Mouse (Mus musculus): ENCODE measurements around the gene Commd1. TPM values are rescaled to one million over a fixed set of nuclear protein-coding genes. Genes with fewer than 3 reads are reported as not detected.

The Commd1 gene
- polyA plus RNA-seq (2015; fragmentation: Nextera tagmentation; extraction: Ambion mirVana): 382 and 415 TPM in 2 replicates

- Histone ChIP-seq H3K9ac (peak within 1 kb of the TSS; percentile 55), H3K4me2 (peak within 1 kb of the TSS; percentile 69), H3K4me1 (peaks cover 17% of the 10 kb centered on the region), H3K27ac (peak within 1 kb of the TSS; percentile 99), H3K36me3 (peaks cover 22% of the 10 kb centered on the region), H3K9me3 (replicated peaks) (no peaks in the 10 kb centered on the region), H3K27me3 (no peaks in the 10 kb centered on the region), H3K4me3 (replicated peaks) (peak within 1 kb of the TSS; percentile 70)
- 3% methylated on average over 42 of the region's 42 CpGs for WGBS
- ATAC-seq (replicated peaks; ENCODE audit: low FRiP score): peak; percentile 97
Measured at GRCm38 (mm10) chr11:22981984-22982757, at the start of gene Commd1, which contains the start of gene Gm28048. TSS of gene Commd1 (minus strand) at chr11:22982382. TSS of gene Gm28048 (minus strand) at chr11:22982090.

- Histone ChIP-seq H3K4me2 (no peak overlapping the region), H3K9me3 (replicated peaks) (no peaks in the 10 kb centered on the region), H3K27me3 (no peaks in the 10 kb centered on the region), H3K9ac (no peak overlapping the region), H3K36me3 (no peaks in the 10 kb centered on the region), H3K27ac (no peak overlapping the region), H3K4me1 (no peaks in the 10 kb centered on the region), H3K4me3 (replicated peaks) (no peak overlapping the region)
- no peak for ATAC-seq (replicated peaks; ENCODE audit: low FRiP score)
- 79% methylated on average over 6 of the region's 6 CpGs for WGBS
Measured at GRCm38 (mm10) chr11:23029399-23029798, 47.2 kb upstream of the Commd1 start.

DNA sequence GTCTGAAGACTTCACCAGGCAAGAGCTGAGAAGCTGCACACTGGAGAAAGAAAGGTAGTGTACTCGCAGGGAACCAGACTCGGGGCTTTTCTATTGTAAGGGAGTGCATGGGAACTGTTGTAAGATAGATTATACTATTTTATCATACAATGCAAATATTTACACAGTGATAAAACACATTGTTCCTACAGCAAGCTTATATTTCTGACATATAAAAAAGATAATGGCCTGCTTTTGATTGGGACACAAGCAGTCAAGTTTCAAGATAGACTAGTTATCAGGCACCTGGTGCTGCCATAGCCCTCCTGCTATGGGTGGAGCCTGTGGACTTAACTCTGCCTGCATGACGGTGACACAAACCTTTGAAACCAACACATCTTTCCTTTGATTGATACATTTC, 46.8 kb upstream of the Commd1 start:
- ATAC-seq (replicated peaks; ENCODE audit: low FRiP score): no peak
- H3K4me2 ChIP-seq: no peak overlapping the region
- WGBS: 79% methylated on average over 3 of the region's 3 CpGs
- H3K27me3 ChIP-seq: no peaks in the 10 kb centered on the region
- no peaks in the 10 kb centered on the region for H3K9me3 ChIP-seq (replicated peaks)
- no peaks in the 10 kb centered on the region for H3K36me3 ChIP-seq
- no peaks in the 10 kb centered on the region for H3K4me1 ChIP-seq
- no peak overlapping the region for H3K27ac ChIP-seq
- no peak overlapping the region for H3K9ac ChIP-seq
- H3K4me3 ChIP-seq (replicated peaks): no peak overlapping the region

DNA sequence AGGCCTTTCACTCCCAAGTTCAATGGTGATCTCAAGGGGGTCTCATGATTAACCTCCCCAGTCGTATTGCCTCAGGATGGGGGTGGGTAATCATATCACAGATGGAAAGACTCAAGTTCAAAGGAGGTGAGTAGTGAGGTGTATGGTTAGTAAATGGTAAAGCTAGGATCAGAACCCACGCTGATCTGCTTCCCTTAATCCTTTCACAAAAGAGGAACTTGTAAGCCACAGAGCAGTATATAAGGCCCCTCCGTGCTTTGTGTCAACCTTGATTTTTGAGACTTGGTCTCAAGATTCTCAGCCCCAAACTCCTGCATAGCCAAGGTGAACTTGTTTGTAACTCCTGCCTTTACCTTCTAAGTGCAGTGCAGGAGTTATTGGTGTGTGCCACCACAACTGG, 42.0 kb upstream of the Commd1 start:
- no peaks in the 10 kb centered on the region for H3K9me3 ChIP-seq (replicated peaks)
- ATAC-seq (replicated peaks; ENCODE audit: low FRiP score): no peak
- no peak overlapping the region for H3K4me3 ChIP-seq (replicated peaks)
- no peak overlapping the region for H3K9ac ChIP-seq
- no peak overlapping the region for H3K27ac ChIP-seq
- H3K4me2 ChIP-seq: no peak overlapping the region
- WGBS: 84% methylated on average over 3 of the region's 3 CpGs
- H3K36me3 ChIP-seq: no peaks in the 10 kb centered on the region
- no peaks in the 10 kb centered on the region for H3K27me3 ChIP-seq
- H3K4me1 ChIP-seq: peaks cover 4% of the 10 kb centered on the region; the same call in 1 of the 2 replicates

DNA sequence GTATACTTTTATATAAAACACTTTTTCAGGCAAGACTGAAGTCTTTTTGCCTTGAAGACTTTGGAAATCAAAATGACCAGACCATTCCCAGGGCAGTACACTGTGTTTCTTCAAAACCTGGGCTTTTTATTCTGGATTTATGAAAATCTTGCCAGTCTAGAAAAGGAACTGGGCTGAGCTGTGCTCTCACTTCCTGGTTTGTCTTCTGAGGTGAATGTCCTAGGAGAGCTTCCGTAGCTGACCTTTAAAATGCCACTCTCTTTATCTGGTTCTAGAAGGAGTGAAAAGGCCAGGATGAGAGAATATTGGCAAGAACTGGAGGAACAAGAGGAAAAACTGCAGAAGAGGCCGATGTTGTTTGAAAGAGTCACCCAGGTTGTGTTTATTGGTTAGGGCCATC, 41.0 kb upstream of the Commd1 start:
- H3K9ac ChIP-seq: no peak overlapping the region
- H3K36me3 ChIP-seq: no peaks in the 10 kb centered on the region
- no peaks in the 10 kb centered on the region for H3K27me3 ChIP-seq
- peaks cover 4% of the 10 kb centered on the region; the same call in 1 of the 2 replicates for H3K4me1 ChIP-seq
- H3K4me3 ChIP-seq (replicated peaks): no peak overlapping the region
- no peak overlapping the region for H3K27ac ChIP-seq
- H3K9me3 ChIP-seq (replicated peaks): no peaks in the 10 kb centered on the region
- H3K4me2 ChIP-seq: no peak overlapping the region
- no peak for ATAC-seq (replicated peaks; ENCODE audit: low FRiP score)
- 97% methylated on average over 2 of the region's 2 CpGs for WGBS

DNA sequence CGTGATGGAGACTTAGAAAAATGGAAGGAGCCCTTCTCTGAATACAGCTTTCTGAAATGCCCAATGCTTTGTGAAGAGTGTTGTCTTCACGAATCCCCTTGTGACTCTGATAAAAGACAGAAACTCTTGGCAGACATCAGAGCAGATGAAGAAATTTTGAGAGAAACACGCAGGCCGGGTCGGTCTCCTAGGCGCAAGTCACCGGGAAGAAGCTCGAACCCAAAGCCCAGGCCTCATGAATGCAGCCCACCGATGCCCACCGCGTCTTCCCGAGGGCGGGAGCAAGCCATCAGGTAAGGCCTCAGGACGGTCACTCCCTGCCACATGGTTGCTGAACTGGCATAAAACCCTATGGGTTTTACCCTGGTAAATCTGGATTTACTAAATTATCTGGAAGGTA, 38.7 kb upstream of the Commd1 start:
- Histone ChIP-seq H3K27me3 (no peaks in the 10 kb centered on the region), H3K36me3 (no peaks in the 10 kb centered on the region), H3K27ac (no peak overlapping the region), H3K4me2 (no peak overlapping the region), H3K4me3 (replicated peaks) (no peak overlapping the region), H3K4me1 (peaks cover 4% of the 10 kb centered on the region; the same call in 1 of the 2 replicates), H3K9me3 (replicated peaks) (no peaks in the 10 kb centered on the region), H3K9ac (no peak overlapping the region)
- no peak for ATAC-seq (replicated peaks; ENCODE audit: low FRiP score)
- 95% methylated on average over 14 of the region's 14 CpGs for WGBS

- H3K27me3 ChIP-seq: no peaks in the 10 kb centered on the region
- ATAC-seq (replicated peaks; ENCODE audit: low FRiP score): no peak
- 52% methylated on average over 24 of the region's 24 CpGs for WGBS
- H3K9me3 ChIP-seq (replicated peaks): no peaks in the 10 kb centered on the region
- no peaks in the 10 kb centered on the region for H3K36me3 ChIP-seq
- peaks cover 4% of the 10 kb centered on the region; the same call in 1 of the 2 replicates for H3K4me1 ChIP-seq
- no peak overlapping the region for H3K4me2 ChIP-seq
- no peak overlapping the region for H3K27ac ChIP-seq
- no peak overlapping the region for H3K9ac ChIP-seq
- no peak overlapping the region for H3K4me3 ChIP-seq (replicated peaks)
Measured at GRCm38 (mm10) chr11:23020116-23020770, 38.1 kb upstream of the Commd1 start.

- WGBS: 92% methylated on average over 4 of the region's 4 CpGs
- Histone ChIP-seq H3K36me3 (no peaks in the 10 kb centered on the region), H3K9ac (no peak overlapping the region), H3K4me1 (peaks cover 4% of the 10 kb centered on the region; the same call in 1 of the 2 replicates), H3K27me3 (no peaks in the 10 kb centered on the region), H3K4me2 (no peak overlapping the region), H3K4me3 (replicated peaks) (no peak overlapping the region), H3K27ac (no peak overlapping the region), H3K9me3 (replicated peaks) (no peaks in the 10 kb centered on the region)
- ATAC-seq (replicated peaks; ENCODE audit: low FRiP score): no peak
Measured at GRCm38 (mm10) chr11:23017943-23018342, 35.8 kb upstream of the Commd1 start.

DNA sequence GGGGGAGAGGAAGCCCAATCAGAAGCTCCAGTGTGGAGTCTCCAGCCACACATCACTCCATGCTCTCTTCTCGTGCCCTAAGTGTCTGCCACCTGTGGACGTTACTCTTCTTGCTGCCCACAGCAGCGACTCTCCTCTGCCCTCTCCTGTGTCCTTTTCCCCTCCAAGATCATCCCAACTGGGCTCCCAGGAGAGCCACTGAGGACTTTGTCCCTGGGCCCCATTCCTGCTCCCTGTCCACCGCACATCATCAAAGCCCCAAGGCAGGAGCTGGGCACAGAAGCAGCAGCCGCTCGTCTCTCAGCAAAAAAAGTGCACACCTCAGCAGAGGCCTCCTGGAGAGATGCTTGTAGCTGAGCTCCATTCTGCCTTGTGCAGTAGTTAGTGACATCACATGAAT, 32.8 kb upstream of the Commd1 start:
- Histone ChIP-seq H3K4me1 (no peaks in the 10 kb centered on the region), H3K36me3 (no peaks in the 10 kb centered on the region), H3K4me2 (no peak overlapping the region), H3K4me3 (replicated peaks) (no peak overlapping the region), H3K27me3 (no peaks in the 10 kb centered on the region), H3K9ac (no peak overlapping the region), H3K9me3 (replicated peaks) (no peaks in the 10 kb centered on the region), H3K27ac (no peak overlapping the region)
- WGBS: 75% methylated on average over 6 of the region's 6 CpGs
- ATAC-seq (replicated peaks; ENCODE audit: low FRiP score): no peak

DNA sequence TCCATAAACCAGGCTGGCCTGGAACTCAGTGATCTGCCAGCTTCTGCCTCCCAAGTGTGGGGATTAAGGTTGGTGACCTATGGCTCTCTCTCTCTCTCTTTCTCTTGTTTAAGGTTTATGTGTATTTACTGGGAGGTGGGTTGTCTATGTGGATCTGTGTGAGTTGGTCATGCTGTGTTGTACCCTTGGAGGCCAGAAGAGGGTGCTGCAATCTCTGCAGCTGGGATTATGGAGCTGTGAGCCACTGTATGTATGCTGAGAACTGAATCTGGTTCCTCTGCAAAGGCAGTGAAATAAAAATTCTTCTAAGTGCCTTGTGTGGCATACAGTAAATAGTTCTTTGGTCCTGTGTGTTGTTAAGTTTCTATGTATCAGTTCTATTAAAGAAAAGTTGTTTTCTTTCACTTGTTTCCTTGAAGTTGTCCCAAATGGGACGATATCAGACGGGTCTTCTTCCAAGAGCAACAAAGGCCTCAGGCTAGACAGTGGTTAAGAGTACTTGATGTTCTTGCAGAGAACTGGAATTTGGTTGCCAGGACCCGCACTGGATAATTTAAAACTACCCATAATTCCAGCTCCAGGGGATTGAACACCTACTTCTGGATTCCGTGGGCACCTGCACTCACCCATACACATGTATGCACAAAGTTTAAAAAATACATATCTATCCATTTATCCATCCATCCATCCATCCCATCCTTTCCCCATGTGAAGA, 31.6 kb upstream of the Commd1 start:
- Histone ChIP-seq H3K4me3 (replicated peaks) (no peak overlapping the region), H3K27ac (no peak overlapping the region), H3K4me1 (no peaks in the 10 kb centered on the region), H3K9ac (no peak overlapping the region), H3K9me3 (replicated peaks) (no peaks in the 10 kb centered on the region), H3K36me3 (no peaks in the 10 kb centered on the region), H3K4me2 (no peak overlapping the region), H3K27me3 (no peaks in the 10 kb centered on the region)
- 90% methylated on average over 4 of the region's 4 CpGs for WGBS
- no peak for ATAC-seq (replicated peaks; ENCODE audit: low FRiP score)

DNA sequence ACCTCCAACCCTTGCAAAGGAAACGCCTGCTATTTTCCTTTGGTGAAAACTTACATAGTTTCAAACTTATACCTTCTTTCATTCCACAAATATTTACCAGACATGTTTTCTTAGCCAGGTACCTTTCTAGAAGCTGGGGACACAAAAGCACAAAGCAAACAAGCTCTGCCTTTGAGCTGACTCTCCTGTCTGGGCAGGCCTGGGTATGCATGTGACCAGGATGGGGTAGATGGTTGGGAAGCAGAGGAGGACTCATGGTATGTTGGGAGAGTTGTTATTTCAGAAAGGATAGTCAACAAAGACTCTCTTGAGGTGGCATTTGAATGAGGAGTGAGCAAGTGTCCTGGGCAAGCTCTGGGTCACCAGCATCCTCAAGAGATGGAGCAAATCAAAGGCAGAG, 30.9 kb upstream of the Commd1 start:
- Histone ChIP-seq H3K9ac (no peak overlapping the region), H3K27me3 (no peaks in the 10 kb centered on the region), H3K36me3 (no peaks in the 10 kb centered on the region), H3K9me3 (replicated peaks) (no peaks in the 10 kb centered on the region), H3K4me3 (replicated peaks) (no peak overlapping the region), H3K4me1 (no peaks in the 10 kb centered on the region), H3K4me2 (no peak overlapping the region), H3K27ac (no peak overlapping the region)
- ATAC-seq (replicated peaks; ENCODE audit: low FRiP score): no peak
- WGBS: 75% methylated on average over 1 of the region's 1 CpGs

DNA sequence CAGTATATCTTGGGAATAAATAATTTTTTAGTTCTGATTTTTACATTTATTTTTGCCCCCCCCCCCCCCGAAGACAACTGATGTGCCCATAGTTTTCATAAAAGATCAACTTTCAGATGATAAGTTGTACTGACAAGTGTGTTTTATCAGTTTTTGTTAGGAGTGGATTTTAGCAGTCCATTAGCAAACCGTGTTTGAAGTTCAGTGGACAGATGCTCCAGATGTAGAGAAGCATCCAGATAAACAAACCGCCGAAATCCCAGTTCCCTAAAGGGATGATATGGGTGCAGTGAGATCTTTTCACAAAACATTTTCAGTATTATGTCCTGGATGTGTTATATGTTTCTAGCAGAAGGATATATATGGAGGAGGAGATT, 26.6 kb upstream of the Commd1 start:
- 42% methylated on average over 4 of the region's 4 CpGs for WGBS
- H3K9ac ChIP-seq: peak overlapping the region; percentile 74; the same call in 1 of the 2 replicates
- H3K27me3 ChIP-seq: no peaks in the 10 kb centered on the region
- peak overlapping the region; percentile 67 for H3K4me3 ChIP-seq (replicated peaks)
- peak overlapping the region; percentile 78 for H3K4me2 ChIP-seq
- no peaks in the 10 kb centered on the region for H3K9me3 ChIP-seq (replicated peaks)
- H3K36me3 ChIP-seq: peaks cover 17% of the 10 kb centered on the region
- peak overlapping the region; percentile 95 for H3K27ac ChIP-seq
- ATAC-seq (replicated peaks; ENCODE audit: low FRiP score): no peak
- peaks cover 5% of the 10 kb centered on the region for H3K4me1 ChIP-seq
